Mouse (Mus musculus): ENCODE measurements around the gene Rgs11.
A peak's percentile ranks its signal among the peaks of the same experiment; 100 is the strongest.
"Not testable (repeated sequence)": the region's sequence is repeated elsewhere in the genome, so short reads cannot be mapped to it uniquely, and the experiment has no call there.

Rgs11 gene

GRCm38 (mm10) chr17:26202737-26203136 lies at the start of gene Rgs11:
Gene Rgs11, plus strand, starts transcription at chr17:26202951.
- DNase-seq, result peak; percentile 28

GRCm38 (mm10) chr17:26162736-26163135 lies 40.0 kb upstream of the Rgs11 start:
- DNase-seq, result no peak

- DNase-seq, result no peak
Measured at GRCm38 (mm10) chr17:26168039-26168438, 34.7 kb upstream of the Rgs11 start.

GRCm38 (mm10) chr17:26175248-26175647 lies 27.5 kb upstream of the Rgs11 start:
- DNase-seq, result not testable (repeated sequence)

GRCm38 (mm10) chr17:26178611-26179010 lies 24.1 kb upstream of the Rgs11 start:
- DNase-seq, result no peak

GRCm38 (mm10) chr17:26181179-26181578 lies 21.6 kb upstream of the Rgs11 start:
- no peak for DNase-seq

GRCm38 (mm10) chr17:26187592-26187991 lies 15.2 kb upstream of the Rgs11 start:
- DNase-seq, result no peak

- DNase-seq, result no peak
Measured at GRCm38 (mm10) chr17:26188091-26188805, 14.5 kb upstream of the Rgs11 start.

- not testable (repeated sequence) for DNase-seq
Measured at GRCm38 (mm10) chr17:26191486-26191885, 11.3 kb upstream of the Rgs11 start.

- no peak for DNase-seq
Measured at GRCm38 (mm10) chr17:26192481-26193190, 10.1 kb upstream of the Rgs11 start.

GRCm38 (mm10) chr17:26198892-26199291 lies 3.9 kb upstream of the Rgs11 start, which contains the start of gene Pdia2:
Gene Pdia2, minus strand, starts transcription at chr17:26199087.
- no peak for DNase-seq

GRCm38 (mm10) chr17:26200831-26201705 lies 1.7 kb upstream of the Rgs11 start:
- peak; percentile 69 for DNase-seq

GRCm38 (mm10) chr17:26201998-26202397 lies 753 bp upstream of the Rgs11 start:
- peak; percentile 12 for DNase-seq

- DNase-seq, result peak; percentile 34
Measured at GRCm38 (mm10) chr17:26203321-26203811, 615 bp downstream of the Rgs11 start.

GRCm38 (mm10) chr17:26204766-26205165 lies 2.0 kb downstream of the Rgs11 start:
- DNase-seq, result peak; percentile 42

- DNase-seq, result no peak
Measured at GRCm38 (mm10) chr17:26206392-26206791, 3.6 kb downstream of the Rgs11 start.

- no peak for DNase-seq
Measured at GRCm38 (mm10) chr17:26207686-26208085, 4.9 kb downstream of the Rgs11 start, which contains the start of gene Arhgdig. Gene Arhgdig, minus strand, starts transcription at chr17:26207786.

- no peak for DNase-seq
Measured at GRCm38 (mm10) chr17:26212241-26212640, 9.5 kb downstream of the Rgs11 start.

GRCm38 (mm10) chr17:26212681-26213080 lies 9.9 kb downstream of the Rgs11 start:
- DNase-seq, result no peak

GRCm38 (mm10) chr17:26221508-26221907 lies 18.8 kb downstream of the Rgs11 start:
- no peak for DNase-seq

- DNase-seq, result no peak
Measured at GRCm38 (mm10) chr17:26225150-26225549, 22.4 kb downstream of the Rgs11 start.

GRCm38 (mm10) chr17:26229776-26230175 lies 27.0 kb downstream of the Rgs11 start:
- DNase-seq, result no peak

GRCm38 (mm10) chr17:26231156-26231555 lies 28.4 kb downstream of the Rgs11 start:
- DNase-seq, result no peak

Data from retina, postnatal 1 day (tissue).